Mouse (Mus musculus) neural tube, embryonic 12.5 days (tissue): ENCODE measurements around the gene Tbce. TPM values are rescaled to one million over a fixed set of nuclear protein-coding genes. Genes with fewer than 3 reads are reported as not detected.
"Not testable (repeated sequence)": the region's sequence is repeated elsewhere in the genome, so short reads cannot be mapped to it uniquely, and the experiment has no call there.

Experiments
- ATAC-seq: fragments of 200-750 bp; cut with Nextera tagmentation; 2 replicates; pipeline ENCODE4 v1.8.0; 2017; ENCODE audit warnings: low read depth, mild to moderate bottlenecking, moderate TSS enrichment, moderate library complexity; ENCODE audit not compliant: low FRiP score
- H3K27ac ChIP-seq: fragments of 300-500 bp; sonication (generic); 2 replicates; pipeline ENCODE4 v1.5.1; 2016
- H3K27me3 ChIP-seq: fragments of 300-500 bp; sonication (generic); replicated peaks from 2 replicates; pipeline ENCODE4 v1.6.1; 2016; ENCODE audit warnings: mild to moderate bottlenecking
- H3K36me3 ChIP-seq: fragments of 300-500 bp; sonication (generic); 2 replicates; pipeline ENCODE4 v1.6.1; 2016; ENCODE audit warnings: mild to moderate bottlenecking
- H3K4me1 ChIP-seq: fragments of 300-500 bp; sonication (generic); 2 replicates; pipeline ENCODE4 v1.6.1; 2016
- H3K4me2 ChIP-seq: fragments of 300-500 bp; sonication (generic); replicated peaks from 2 replicates; pipeline ENCODE4 v1.6.1; 2016; ENCODE audit warnings: mild to moderate bottlenecking
- H3K4me3 ChIP-seq: fragments of 300-500 bp; sonication (generic); 2 replicates; pipeline ENCODE4 v1.5.1; 2016
- H3K9ac ChIP-seq: fragments of 300-500 bp; sonication (generic); 2 replicates; pipeline ENCODE4 v1.6.1; 2016; ENCODE audit warnings: mild to moderate bottlenecking
- H3K9me3 ChIP-seq: fragments of 300-500 bp; sonication (generic); 2 replicates; pipeline ENCODE4 v1.6.1; 2016; ENCODE audit warnings: mild to moderate bottlenecking
- WGBS: fragments of 180-500 bp; shearing (Covaris S2); methylation state at CpG from one replicate; pipeline ENCODE4 v1.1.7; 2016; 5-methylcytosine and 5-hydroxymethylcytosine counted together
- polyA plus RNA-seq: library from polyadenylated mRNA; unstranded; fragments of >200 nt; fragmentation: Nextera tagmentation; extraction: Ambion mirVana; gene quantifications from 2 replicates; pipeline ENCODE4 v1.2.1, GENCODE M21; 2016

The Tbce gene
- polyA plus RNA-seq, 1 experiment from 2014 or later: 84.9 TPM

GRCm38 (mm10) chr13:14062209-14063012, 23.0 kb upstream of the Tbce start:
- Histone ChIP-seq H3K9ac (peak overlapping the region; percentile 76), H3K36me3 (peaks cover 1% of the 10 kb centered on the region; the same call in 1 of the 2 replicates), H3K4me3 (peak overlapping the region; percentile 65), H3K27me3 (no peaks in the 10 kb centered on the region), H3K27ac (peak overlapping the region; percentile 69), H3K9me3 (no peaks in the 10 kb centered on the region), H3K4me1 (peaks cover 21% of the 10 kb centered on the region), H3K4me2 (peak overlapping the region; percentile 82)
- no peak for ATAC-seq
- WGBS: 5% methylated on average over 11 of the region's 11 CpGs

GRCm38 (mm10) chr13:14059582-14059981, 20.1 kb upstream of the Tbce start:
- Histone ChIP-seq H3K27ac (no peak overlapping the region), H3K4me1 (peaks cover 10% of the 10 kb centered on the region), H3K9me3 (no peaks in the 10 kb centered on the region), H3K4me3 (no peak overlapping the region), H3K27me3 (no peaks in the 10 kb centered on the region), H3K4me2 (no peak overlapping the region), H3K9ac (no peak overlapping the region), H3K36me3 (peaks cover 22% of the 10 kb centered on the region)
- ATAC-seq: no peak

GRCm38 (mm10) chr13:14056801-14057200, 17.4 kb upstream of the Tbce start:
- WGBS: 96% methylated on average over 3 of the region's 3 CpGs
- Histone ChIP-seq H3K4me1 (0 out of 2 replicates have a peak, but pooled peaks cover 5% of the 10 kb centered on the region), H3K4me2 (no peak overlapping the region), H3K36me3 (peaks cover 48% of the 10 kb centered on the region), H3K9ac (no peak overlapping the region), H3K27me3 (no peaks in the 10 kb centered on the region), H3K27ac (no peak overlapping the region), H3K4me3 (no peak overlapping the region), H3K9me3 (no peaks in the 10 kb centered on the region)
- no peak for ATAC-seq

- Histone ChIP-seq H3K9ac (no peak overlapping the region), H3K4me1 (no peaks in the 10 kb centered on the region), H3K4me3 (no peak overlapping the region), H3K4me2 (no peak overlapping the region), H3K9me3 (no peaks in the 10 kb centered on the region), H3K27ac (no peak overlapping the region), H3K27me3 (no peaks in the 10 kb centered on the region), H3K36me3 (peaks cover 68% of the 10 kb centered on the region)
- WGBS: 100% methylated on average over 1 of the region's 1 CpGs
- no peak for ATAC-seq
These were observed 10.4 kb upstream of the Tbce start for GRCm38 (mm10) chr13:14049878-14050277.

GRCm38 (mm10) chr13:14044521-14044920, 5.1 kb upstream of the Tbce start:
- Histone ChIP-seq H3K9me3 (no peaks in the 10 kb centered on the region), H3K27ac (no peak overlapping the region), H3K27me3 (no peaks in the 10 kb centered on the region), H3K4me3 (no peak overlapping the region), H3K4me1 (0 out of 2 replicates have a peak, but pooled peaks cover 3% of the 10 kb centered on the region), H3K36me3 (peaks cover 26% of the 10 kb centered on the region), H3K9ac (no peak overlapping the region), H3K4me2 (no peak overlapping the region)
- WGBS: 78% methylated on average over 2 of the region's 2 CpGs
- ATAC-seq: no peak

GRCm38 (mm10) chr13:14043851-14044250, 4.4 kb upstream of the Tbce start:
- no peak overlapping the region for H3K4me3 ChIP-seq
- peaks cover 19% of the 10 kb centered on the region; the same call in 1 of the 2 replicates for H3K36me3 ChIP-seq
- no peak for ATAC-seq
- H3K9ac ChIP-seq: no peak overlapping the region
- 0 out of 2 replicates have a peak, but pooled peaks cover 4% of the 10 kb centered on the region for H3K4me1 ChIP-seq
- H3K27me3 ChIP-seq: no peaks in the 10 kb centered on the region
- no peaks in the 10 kb centered on the region for H3K9me3 ChIP-seq
- no peak overlapping the region for H3K27ac ChIP-seq
- H3K4me2 ChIP-seq: no peak overlapping the region

GRCm38 (mm10) chr13:14040186-14040585, 748 bp upstream of the Tbce start:
- Histone ChIP-seq H3K27me3 (no peaks in the 10 kb centered on the region), H3K9ac (no peak overlapping the region), H3K4me2 (peak overlapping the region; percentile 89), H3K27ac (no peak overlapping the region), H3K4me3 (peak overlapping the region; percentile 69), H3K9me3 (no peaks in the 10 kb centered on the region), H3K36me3 (no peaks in the 10 kb centered on the region), H3K4me1 (peaks cover 10% of the 10 kb centered on the region; the same call in 1 of the 2 replicates)
- peak; percentile 5; the same call in 1 of the 2 replicates for ATAC-seq
- WGBS: 32% methylated on average over 5 of the region's 5 CpGs

GRCm38 (mm10) chr13:14038911-14039291, 537 bp downstream of the Tbce start:
- no peaks in the 10 kb centered on the region for H3K9me3 ChIP-seq
- H3K4me3 ChIP-seq: peak overlapping the region; percentile 69
- WGBS: 0% methylated on average over 8 of the region's 8 CpGs
- peak overlapping the region; percentile 79 for H3K9ac ChIP-seq
- peak; percentile 69 for ATAC-seq
- peak overlapping the region; percentile 26; the same call in 1 of the 2 replicates for H3K27ac ChIP-seq
- H3K4me2 ChIP-seq: peak overlapping the region; percentile 89
- no peaks in the 10 kb centered on the region for H3K36me3 ChIP-seq
- no peaks in the 10 kb centered on the region for H3K27me3 ChIP-seq
- peaks cover 10% of the 10 kb centered on the region; the same call in 1 of the 2 replicates for H3K4me1 ChIP-seq

GRCm38 (mm10) chr13:14035875-14036630, 3.4 kb downstream of the Tbce start:
- Histone ChIP-seq H3K4me2 (no peak overlapping the region), H3K9me3 (no peaks in the 10 kb centered on the region), H3K27ac (no peak overlapping the region), H3K36me3 (no peaks in the 10 kb centered on the region), H3K27me3 (no peaks in the 10 kb centered on the region), H3K4me1 (peaks cover 10% of the 10 kb centered on the region; the same call in 1 of the 2 replicates), H3K9ac (no peak overlapping the region), H3K4me3 (no peak overlapping the region)
- 87% methylated on average over 11 of the region's 11 CpGs for WGBS
- no peak for ATAC-seq

- ATAC-seq, H3K36me3 ChIP-seq, H3K4me1 ChIP-seq, H3K4me3 ChIP-seq, H3K4me2 ChIP-seq, H3K9ac ChIP-seq, H3K9me3 ChIP-seq, H3K27me3 ChIP-seq, H3K27ac ChIP-seq: not testable (repeated sequence)
- 93% methylated on average over 3 of the region's 3 CpGs for WGBS
These were observed 4.1 kb downstream of the Tbce start for GRCm38 (mm10) chr13:14035352-14035751.

GRCm38 (mm10) chr13:14034073-14034348, 5.4 kb downstream of the Tbce start:
- no peak overlapping the region for H3K4me2 ChIP-seq
- H3K4me1 ChIP-seq: peaks cover 7% of the 10 kb centered on the region; the same call in 1 of the 2 replicates
- no peaks in the 10 kb centered on the region for H3K9me3 ChIP-seq
- no peak overlapping the region for H3K27ac ChIP-seq
- peaks cover 4% of the 10 kb centered on the region; the same call in 1 of the 2 replicates for H3K36me3 ChIP-seq
- H3K27me3 ChIP-seq: no peaks in the 10 kb centered on the region
- ATAC-seq: no peak
- H3K9ac ChIP-seq: no peak overlapping the region
- no peak overlapping the region for H3K4me3 ChIP-seq

- 92% methylated on average over 5 of the region's 5 CpGs for WGBS
- Histone ChIP-seq H3K4me2 (no peak overlapping the region), H3K36me3 (peaks cover 6% of the 10 kb centered on the region; the same call in 1 of the 2 replicates), H3K9me3 (no peaks in the 10 kb centered on the region), H3K9ac (no peak overlapping the region), H3K27ac (no peak overlapping the region), H3K27me3 (no peaks in the 10 kb centered on the region), H3K4me3 (no peak overlapping the region), H3K4me1 (peaks cover 2% of the 10 kb centered on the region; the same call in 1 of the 2 replicates)
- ATAC-seq: no peak
These were observed 5.9 kb downstream of the Tbce start for GRCm38 (mm10) chr13:14033309-14034072.
